In genomic region chr17:26381613-26382012, GRCm38 (mm10) we compare ENCODE assay signal across 7 mouse cellular contexts. TPM values are rescaled to one million over a fixed set of nuclear protein-coding genes. Genes with fewer than 3 reads are reported as not detected.
DNase-seq lines count a peak whose midpoint lies in the region; ATAC-seq lines count a peak whose summit lies in the region.

No protein-coding gene starts in this region.

- no peak overlapping the region for H3K4me2 ChIP-seq in kidney, embryonic 16.5 days (replicated peaks; ENCODE audit: low read depth, low read length)
- H3K4me2 ChIP-seq in forebrain, embryonic 16.5 days (ENCODE audit: low read length) = no peak overlapping the region
- no peak overlapping the region for H3K4me2 ChIP-seq in midbrain, embryonic 15.5 days

- H3K4me3 ChIP-seq in kidney, embryonic 16.5 days (ENCODE audit: low read length) = no peak overlapping the region
- H3K4me3 ChIP-seq in forebrain, embryonic 16.5 days (replicated peaks; ENCODE audit: low read length) = no peak overlapping the region
- no peak overlapping the region for H3K4me3 ChIP-seq in midbrain, embryonic 15.5 days

- H3K9ac ChIP-seq in kidney, embryonic 16.5 days (replicated peaks; ENCODE audit: low read length) = 0 out of 2 replicates have a peak overlapping the region, but pooled peaks have one; percentile 34
- 0 out of 2 replicates have a peak overlapping the region, but pooled peaks have one; percentile 12 for H3K9ac ChIP-seq in forebrain, embryonic 16.5 days (replicated peaks; ENCODE audit: low read depth, low read length)
- no peak overlapping the region for H3K9ac ChIP-seq in midbrain, embryonic 15.5 days

- no peaks in the 10 kb centered on the region for H3K27me3 ChIP-seq in kidney, embryonic 16.5 days (ENCODE audit: insufficient read depth, low read length)
- no peaks in the 10 kb centered on the region for H3K27me3 ChIP-seq in forebrain, embryonic 16.5 days (replicated peaks; ENCODE audit: control insufficient read depth, insufficient read depth, low read length)
- no peaks in the 10 kb centered on the region for H3K27me3 ChIP-seq in midbrain, embryonic 15.5 days (replicated peaks)

- DNase-seq in kidney, postnatal 25 days = no peak
- no peak for DNase-seq in urinary bladder, postnatal 4 days (ENCODE audit: low spot score in 2 of 2)
- DNase-seq in adrenal gland, postnatal 10 days = no peak

- no peaks in the 10 kb centered on the region for H3K9me3 ChIP-seq in kidney, embryonic 16.5 days (ENCODE audit: low read length)
- no peaks in the 10 kb centered on the region for H3K9me3 ChIP-seq in forebrain, embryonic 16.5 days (ENCODE audit: control insufficient read depth, low read length)
- H3K9me3 ChIP-seq in midbrain, embryonic 15.5 days = no peaks in the 10 kb centered on the region

- peak overlapping the region; percentile 87 for H3K27ac ChIP-seq in kidney, embryonic 16.5 days (ENCODE audit: low read length)
- peak overlapping the region; percentile 91 for H3K27ac ChIP-seq in forebrain, embryonic 16.5 days (ENCODE audit: low read length)
- peak overlapping the region; percentile 86 for H3K27ac ChIP-seq in midbrain, embryonic 15.5 days

- no peaks in the 10 kb centered on the region for H3K36me3 ChIP-seq in kidney, embryonic 16.5 days (ENCODE audit: insufficient read depth, low read length)
- no peaks in the 10 kb centered on the region for H3K36me3 ChIP-seq in forebrain, embryonic 16.5 days (ENCODE audit: control insufficient read depth, insufficient read depth)
- H3K36me3 ChIP-seq in midbrain, embryonic 15.5 days (replicated peaks) = no peaks in the 10 kb centered on the region

- H3K4me1 ChIP-seq in kidney, embryonic 16.5 days (ENCODE audit: insufficient read depth, low read length) = peaks cover 27% of the 10 kb centered on the region
- peaks cover 27% of the 10 kb centered on the region for H3K4me1 ChIP-seq in forebrain, embryonic 16.5 days (replicated peaks; ENCODE audit: control insufficient read depth, insufficient read depth, low read length)
- H3K4me1 ChIP-seq in midbrain, embryonic 15.5 days = peaks cover 33% of the 10 kb centered on the region

- 57% methylated on average over 5 of the region's 5 CpGs for WGBS in kidney, embryonic 16.5 days
- WGBS in forebrain, embryonic 16.5 days = 64% methylated on average over 5 of the region's 5 CpGs
- 53% methylated on average over 5 of the region's 5 CpGs for WGBS in midbrain, embryonic 15.5 days

- ATAC-seq in kidney, embryonic 16.5 days (ENCODE audit: low FRiP score, low TSS enrichment) = 0 out of 2 replicates have a peak, but pooled peaks have one; percentile 13
- ATAC-seq in common myeloid progenitor, adult 5-6 weeks (replicated peaks; ENCODE audit: low read depth, poor library complexity, severe bottlenecking) = peak; percentile 62
- peak; percentile 21; the same call in 1 of the 2 replicates for ATAC-seq in forebrain, embryonic 16.5 days
- no peak for ATAC-seq in midbrain, embryonic 15.5 days (replicated peaks)

RNA-seq across cellular contexts. Expression of gene Neurl1b, which starts 33.0 kb away (rescaled TPM):
- polyA plus RNA-seq in kidney, embryonic 16.5 days (2015; fragmentation: Nextera tagmentation; extraction: Ambion mirVana) = 1.7 and 2.4 TPM in 2 replicates
- total RNA-seq in common myeloid progenitor, adult 5-6 weeks (2017) = 2.7 and 8.5 TPM in 2 replicates
- 2.4 and 4.1 TPM in 2 replicates for polyA plus RNA-seq in forebrain, embryonic 16.5 days (2015; fragmentation: Nextera tagmentation; extraction: Ambion mirVana)
- polyA plus RNA-seq in midbrain, embryonic 15.5 days (2015; fragmentation: Nextera tagmentation; extraction: Ambion mirVana) = 1.9 and 2.2 TPM in 2 replicates
- total RNA-seq in adrenal gland, postnatal 10 days (2021) = 10 to 100 TPM; 43.6 to 44.0 TPM
